Mouse (Mus musculus) brain, embryonic 14.5 days (tissue): ENCODE results near the gene Tmem131. TPM values are rescaled to one million over a fixed set of nuclear protein-coding genes. Genes with fewer than 3 reads are reported as not detected.

Source experiments
- DNase-seq: peaks from one replicate; pipeline ENCODE4 v3.0.0-alpha.2; 2011; ENCODE audit warnings: low read depth
- CTCF ChIP-seq: fragments of 200-500 bp; IDR thresholded peaks from 2 replicates; pipeline ENCODE4 v1.5.1; 2012; ENCODE audit warnings: inconsistent platforms, mild to moderate bottlenecking, moderate library complexity, borderline replicate concordance; ENCODE audit not compliant: insufficient read depth, insufficient read length; ENCODE audit errors: extremely low read depth
- POLR2A ChIP-seq: fragments of 200-500 bp; IDR thresholded peaks from 2 replicates; pipeline ENCODE4 v1.6.1; 2012; ENCODE audit warnings: mild to moderate bottlenecking, inconsistent platforms, borderline replicate concordance; ENCODE audit not compliant: poor library complexity, insufficient read depth, insufficient read length, severe bottlenecking; ENCODE audit errors: extremely low read depth
- polyA plus RNA-seq: library from polyadenylated mRNA; depleted of rRNA; stranded (reverse); fragments of >200 nt; gene quantifications from 2 replicates; pipeline ENCODE4 v1.2.3, GENCODE M21; 2012; rRNA removed

Gene Tmem131
- 28.5 and 48.1 TPM in 2 replicates for polyA plus RNA-seq

GRCm38 (mm10) chr1:36943653-36944052 is at the start of gene Tmem131:
Gene Tmem131, minus strand, starts transcription at chr1:36943666.
- TF ChIP-seq CTCF = no peak
- TF ChIP-seq POLR2A = no peak
- no peak for DNase-seq

GRCm38 (mm10) chr1:36988561-36988960 is 45.1 kb upstream of the Tmem131 start:
- TF ChIP-seq POLR2A (no peak), CTCF (no peak)
- DNase-seq = no peak

DNA sequence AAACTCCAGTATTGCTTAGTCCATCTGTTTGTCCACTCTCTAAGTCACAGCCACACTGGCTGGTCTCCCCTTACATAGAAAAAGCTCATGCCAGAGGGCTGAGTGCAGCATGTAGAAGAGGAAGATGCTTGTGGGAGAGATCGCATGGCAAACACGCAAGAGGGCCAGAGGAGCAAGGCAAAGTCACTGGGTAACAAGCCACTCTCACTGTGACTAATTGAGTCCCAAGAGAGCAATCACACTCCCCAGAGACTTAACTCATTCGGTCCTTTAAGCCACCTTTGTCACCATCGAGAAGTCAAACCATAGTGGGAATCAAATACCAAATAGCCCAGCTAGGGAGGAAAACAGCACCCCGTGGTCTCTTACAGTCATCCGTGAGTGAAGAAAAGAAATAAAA is 44.7 kb upstream of the Tmem131 start:
- TF ChIP-seq POLR2A = no peak
- TF ChIP-seq CTCF = no peak
- DNase-seq = no peak

- DNase-seq = no peak
- TF ChIP-seq POLR2A (no peak), CTCF (no peak)
Observed at GRCm38 (mm10) chr1:36987172-36988148, 44.0 kb upstream of the Tmem131 start.

DNA sequence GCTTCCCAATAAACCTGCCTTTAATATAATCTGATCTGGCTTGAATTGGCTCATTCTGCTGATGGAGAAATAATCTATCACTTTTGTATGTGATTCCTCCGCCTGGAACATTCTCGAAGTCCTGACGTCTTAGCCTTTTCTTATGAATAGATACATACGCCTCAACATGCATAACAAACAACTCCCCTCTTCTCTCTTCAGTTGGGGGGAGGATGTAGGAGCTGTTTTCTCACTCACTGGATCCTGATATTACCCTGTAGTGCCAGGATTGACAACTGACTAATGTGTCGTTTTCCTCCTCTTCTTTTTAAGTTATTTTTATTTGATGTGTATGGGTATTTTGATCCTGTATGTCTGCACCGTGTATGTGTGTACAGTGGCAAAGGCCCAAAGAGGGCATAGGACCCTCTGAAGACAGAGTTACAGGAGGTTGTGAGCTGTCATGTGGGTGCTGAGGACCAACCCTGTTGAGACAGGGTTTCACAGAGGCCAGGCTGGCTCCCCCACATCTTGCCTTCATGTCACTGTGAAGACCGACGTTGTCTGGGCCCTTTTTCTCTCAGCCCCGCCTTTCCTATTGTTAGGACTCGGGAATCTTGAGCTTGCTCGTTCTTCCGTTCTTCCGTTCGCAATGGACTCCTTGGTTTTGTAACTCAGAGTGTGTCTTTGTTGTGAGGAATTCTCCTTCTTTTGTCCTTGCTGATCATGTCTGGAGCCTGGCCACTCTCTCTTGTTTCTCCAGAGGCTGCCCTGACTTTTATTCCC is 43.1 kb upstream of the Tmem131 start:
- TF ChIP-seq POLR2A (no peak), CTCF (no peak)
- DNase-seq = no peak

GRCm38 (mm10) chr1:36985896-36986295 is 42.4 kb upstream of the Tmem131 start:
- no peak for DNase-seq
- no peak for TF ChIP-seq POLR2A
- TF ChIP-seq CTCF = no peak

GRCm38 (mm10) chr1:36984406-36984805 is 40.9 kb upstream of the Tmem131 start:
- DNase-seq = peak; percentile 56
- TF ChIP-seq CTCF (no peak), POLR2A (no peak)

DNA sequence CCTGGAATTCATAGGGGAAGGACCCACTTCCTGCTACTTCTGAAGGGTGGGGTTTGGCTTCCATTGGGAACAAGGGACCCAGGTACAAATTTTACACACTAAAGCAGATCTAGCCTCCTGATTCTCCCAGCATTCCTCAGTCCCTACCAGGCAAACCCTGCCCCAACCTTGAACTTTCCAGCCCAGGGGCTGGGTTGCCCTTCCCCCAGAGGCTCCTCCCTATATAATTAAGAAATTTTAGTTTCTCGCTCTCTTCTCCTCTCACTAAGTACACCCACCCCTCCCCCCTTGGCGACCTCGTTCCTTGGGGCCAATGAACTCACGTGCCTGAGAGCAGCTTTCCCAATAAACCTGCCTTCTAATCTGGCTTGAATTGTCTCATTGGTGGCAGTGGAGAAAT is 40.3 kb upstream of the Tmem131 start:
- TF ChIP-seq CTCF = no peak
- TF ChIP-seq POLR2A = no peak
- no peak for DNase-seq

GRCm38 (mm10) chr1:36982191-36982961 is 38.9 kb upstream of the Tmem131 start:
- DNase-seq = no peak
- TF ChIP-seq CTCF (no peak), POLR2A (no peak)

GRCm38 (mm10) chr1:36976770-36977169 is 33.3 kb upstream of the Tmem131 start:
- no peak for DNase-seq
- no peak for TF ChIP-seq CTCF
- TF ChIP-seq POLR2A = no peak

DNA sequence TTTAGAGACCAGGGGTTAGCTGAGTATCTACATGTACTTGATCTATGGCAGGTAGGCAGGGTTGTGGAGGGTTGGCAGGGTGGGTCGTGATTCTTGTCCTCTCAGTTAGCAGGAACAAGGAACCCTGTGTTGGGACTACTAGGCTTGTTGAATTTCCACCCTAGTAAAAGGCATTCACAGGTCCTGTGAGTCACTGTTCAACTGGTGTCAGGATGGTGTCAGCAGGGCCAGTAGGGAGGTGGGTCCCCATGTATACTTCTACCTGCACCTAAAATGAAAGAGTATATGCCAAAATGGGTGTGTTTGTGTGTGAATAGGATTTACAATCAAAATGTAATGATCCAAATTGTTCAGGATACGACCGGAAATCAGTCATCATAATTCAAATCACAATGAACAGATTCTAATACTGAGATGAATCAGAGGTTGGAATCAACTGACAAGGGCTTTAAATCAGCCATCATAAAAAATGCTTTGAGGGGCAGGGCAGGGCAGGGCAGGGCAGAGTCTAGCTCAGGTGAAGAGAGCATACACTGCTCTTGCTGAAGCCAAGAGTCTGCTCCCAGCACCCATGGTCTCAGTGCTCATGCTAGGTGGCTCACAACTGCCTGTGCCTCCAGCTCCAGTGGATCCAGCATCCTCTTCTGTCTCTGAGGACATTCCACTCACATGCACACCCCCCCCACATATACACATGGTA is 27.6 kb upstream of the Tmem131 start:
- DNase-seq = no peak
- TF ChIP-seq POLR2A = no peak
- no peak for TF ChIP-seq CTCF
